Mouse (Mus musculus) liver, embryonic 13.5 days (tissue): ENCODE measurements around the gene Ldb3. TPM values are rescaled to one million over a fixed set of nuclear protein-coding genes. Genes with fewer than 3 reads are reported as not detected.

Experiments used
- ATAC-seq: fragments of 200-750 bp; cut with Nextera tagmentation; 2 replicates; pipeline ENCODE4 v1.8.0; 2017; ENCODE audit warnings: low read depth, mild to moderate bottlenecking, moderate number of reproducible peaks, moderate library complexity
- DNase-seq: peaks from one replicate; pipeline ENCODE4 v3.0.0; 2022
- H3K27ac ChIP-seq: fragments of 300-500 bp; sonication (generic); 2 replicates; pipeline ENCODE4 v1.5.1; 2015; ENCODE audit warnings: moderate library complexity, mild to moderate bottlenecking, inconsistent platforms
- H3K27me3 ChIP-seq: fragments of 300-500 bp; sonication (generic); 2 replicates; pipeline ENCODE4 v1.6.1; 2015; ENCODE audit warnings: mild to moderate bottlenecking, inconsistent platforms
- H3K36me3 ChIP-seq: fragments of 300-500 bp; sonication (generic); 2 replicates; pipeline ENCODE4 v1.6.1; 2015; ENCODE audit warnings: mild to moderate bottlenecking, inconsistent platforms
- H3K4me1 ChIP-seq: fragments of 300-500 bp; sonication (generic); replicated peaks from 2 replicates; pipeline ENCODE4 v1.6.1; 2015; ENCODE audit warnings: inconsistent platforms
- H3K4me2 ChIP-seq: fragments of 300-500 bp; sonication (generic); 2 replicates; pipeline ENCODE4 v1.6.1; 2015; ENCODE audit warnings: inconsistent platforms, mild to moderate bottlenecking, moderate library complexity
- H3K4me3 ChIP-seq: fragments of 300-500 bp; sonication (generic); replicated peaks from 2 replicates; pipeline ENCODE4 v1.5.1; 2015; ENCODE audit warnings: mild to moderate bottlenecking, inconsistent platforms
- H3K9ac ChIP-seq: fragments of 300-500 bp; sonication (generic); 2 replicates; pipeline ENCODE4 v1.6.1; 2015; ENCODE audit warnings: mild to moderate bottlenecking, inconsistent platforms
- H3K9me3 ChIP-seq: fragments of 300-500 bp; sonication (generic); replicated peaks from 2 replicates; pipeline ENCODE4 v1.6.1; 2016; ENCODE audit warnings: inconsistent platforms
- WGBS: fragments of 180-500 bp; shearing (Covaris S2); methylation state at CpG from one replicate; pipeline ENCODE4 v1.1.7; 2015; ENCODE audit not compliant: insufficient replicate concordance; 5-methylcytosine and 5-hydroxymethylcytosine counted together
- polyA plus RNA-seq: library from polyadenylated mRNA; unstranded; fragments of >200 nt; fragmentation: Nextera tagmentation; extraction: Ambion mirVana; gene quantifications from 2 replicates; pipeline ENCODE4 v1.2.1, GENCODE M21; 2015

Ldb3 gene
- polyA plus RNA-seq, 1 experiment from 2014 or later = 0.54 TPM

DNA sequence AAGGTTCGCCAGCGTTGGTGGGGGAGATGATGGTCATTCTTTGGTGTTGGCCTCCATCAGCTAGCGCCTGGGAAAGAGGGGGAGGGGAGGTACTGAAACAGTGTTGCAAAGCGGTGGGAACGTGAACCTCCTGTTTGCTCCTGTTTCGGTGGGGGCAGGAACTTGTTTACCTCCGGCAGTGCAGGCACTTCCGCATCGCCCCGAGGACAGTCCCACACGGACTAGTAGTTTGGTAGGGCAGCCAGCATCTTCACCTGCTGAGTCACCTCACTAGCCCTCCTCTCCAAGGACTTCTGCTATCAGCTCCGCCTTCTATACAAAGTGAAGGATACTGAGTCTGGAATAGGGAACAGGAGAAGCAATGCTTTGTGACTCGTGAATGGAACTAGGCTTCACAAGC is 26.6 kb upstream of the Ldb3 start:
- H3K9me3 ChIP-seq = no peaks in the 10 kb centered on the region
- H3K27ac ChIP-seq = no peak overlapping the region
- H3K27me3 ChIP-seq = no peaks in the 10 kb centered on the region
- ATAC-seq (peak; percentile 59), DNase-seq (no peak)
- peak overlapping the region; percentile 52 for H3K9ac ChIP-seq
- WGBS = 2% methylated on average over 13 of the region's 13 CpGs
- H3K36me3 ChIP-seq = no peaks in the 10 kb centered on the region
- peak overlapping the region; percentile 68 for H3K4me2 ChIP-seq
- peak overlapping the region; percentile 48 for H3K4me3 ChIP-seq
- peaks cover 22% of the 10 kb centered on the region for H3K4me1 ChIP-seq

DNA sequence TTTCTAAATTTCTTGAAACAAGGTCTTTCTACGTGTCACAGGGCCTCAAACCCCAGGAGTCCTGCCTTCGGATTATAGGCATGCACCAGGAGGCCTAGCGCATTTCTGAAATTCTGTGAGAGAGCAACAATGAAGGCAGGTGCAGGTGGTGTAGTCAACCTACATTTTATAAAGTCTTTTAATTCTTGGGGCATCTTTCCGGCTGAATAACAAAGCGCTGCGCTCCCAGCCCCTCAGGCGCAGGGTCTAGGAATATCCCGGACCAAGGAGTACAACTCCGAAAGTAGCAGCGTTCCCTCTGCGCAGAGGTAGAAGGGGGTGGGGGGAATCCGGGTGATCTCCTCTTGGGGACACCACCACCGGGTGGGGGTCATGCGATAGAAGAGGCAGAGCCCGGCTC is 26.1 kb upstream of the Ldb3 start:
- Histone ChIP-seq H3K4me3 (peak overlapping the region; percentile 48), H3K36me3 (no peaks in the 10 kb centered on the region), H3K4me1 (peaks cover 22% of the 10 kb centered on the region), H3K4me2 (peak overlapping the region; percentile 68), H3K27ac (no peak overlapping the region), H3K9ac (peak overlapping the region; percentile 52), H3K27me3 (no peaks in the 10 kb centered on the region), H3K9me3 (no peaks in the 10 kb centered on the region)
- WGBS = 25% methylated on average over 15 of the region's 15 CpGs
- ATAC-seq = no peak
- DNase-seq = no peak

DNA sequence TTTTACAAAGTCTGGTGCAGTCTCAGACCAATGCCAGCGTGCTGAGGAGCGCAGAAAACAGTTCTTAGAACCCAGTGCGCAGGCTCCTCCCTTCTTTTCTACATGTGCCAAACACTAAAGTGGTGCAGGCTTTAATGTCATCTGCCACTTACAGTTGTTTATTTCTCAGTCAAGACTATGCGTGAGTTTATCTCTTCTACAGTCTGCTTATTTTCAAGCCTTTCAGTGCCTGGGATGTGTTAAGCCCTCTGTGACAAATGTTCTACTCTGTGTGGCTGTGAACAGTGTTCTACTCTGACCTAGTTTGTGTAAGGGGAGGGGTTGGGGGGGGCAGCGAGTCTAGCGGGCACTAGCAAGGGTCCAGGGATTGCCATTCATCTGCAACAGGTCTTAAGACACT is 25.0 kb upstream of the Ldb3 start:
- no peaks in the 10 kb centered on the region for H3K9me3 ChIP-seq
- no peak overlapping the region for H3K27ac ChIP-seq
- H3K4me3 ChIP-seq = no peak overlapping the region
- DNase-seq (no peak), ATAC-seq (no peak)
- H3K4me2 ChIP-seq = no peak overlapping the region
- WGBS = 58% methylated on average over 6 of the region's 6 CpGs
- no peaks in the 10 kb centered on the region for H3K36me3 ChIP-seq
- H3K9ac ChIP-seq = no peak overlapping the region
- peaks cover 16% of the 10 kb centered on the region for H3K4me1 ChIP-seq
- H3K27me3 ChIP-seq = 0 out of 2 replicates have a peak, but pooled peaks cover 4% of the 10 kb centered on the region

DNA sequence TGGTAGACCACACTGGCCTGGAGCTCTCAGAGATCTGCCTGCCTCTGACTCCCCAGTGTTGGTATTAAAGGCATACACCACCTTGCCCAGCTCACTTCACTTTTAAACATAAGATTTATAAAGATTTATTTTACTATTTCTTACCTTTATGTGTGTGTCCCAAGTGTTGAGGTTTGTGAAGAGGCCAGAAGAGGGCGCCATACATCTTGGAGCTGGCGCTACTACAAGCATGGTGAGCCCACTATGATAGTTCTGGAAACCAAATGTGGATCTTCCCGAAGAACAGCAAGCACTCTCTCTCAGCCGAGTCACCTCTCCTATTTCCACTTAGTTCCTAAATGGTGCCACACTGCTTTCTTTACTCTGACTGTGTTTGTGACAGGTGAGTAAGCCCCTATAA is 23.7 kb upstream of the Ldb3 start:
- Histone ChIP-seq H3K4me2 (no peak overlapping the region), H3K4me3 (no peak overlapping the region), H3K9me3 (no peaks in the 10 kb centered on the region), H3K27ac (no peak overlapping the region), H3K27me3 (0 out of 2 replicates have a peak, but pooled peaks cover 11% of the 10 kb centered on the region), H3K36me3 (no peaks in the 10 kb centered on the region), H3K9ac (no peak overlapping the region), H3K4me1 (peaks cover 15% of the 10 kb centered on the region)
- WGBS = 28% methylated on average over 4 of the region's 4 CpGs
- ATAC-seq = no peak
- DNase-seq = no peak

DNA sequence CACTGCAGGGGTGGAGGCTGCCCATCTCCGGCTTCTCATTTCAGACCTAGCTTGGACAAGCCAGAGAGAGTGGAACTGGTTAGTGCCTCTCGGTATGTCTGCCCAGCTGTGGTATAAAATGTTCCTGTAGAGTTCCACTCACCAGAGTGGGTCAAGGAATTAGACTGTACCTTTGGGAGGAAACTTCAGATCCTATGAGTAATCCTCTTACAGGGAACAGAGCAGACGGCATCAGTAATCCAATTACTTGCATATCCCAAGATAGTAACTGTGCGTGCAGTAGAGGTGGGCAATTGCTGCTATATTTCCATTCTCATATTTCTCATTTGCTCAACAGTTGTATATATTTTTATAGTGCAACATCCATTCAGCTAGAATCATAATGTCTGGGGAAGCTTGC is 23.1 kb upstream of the Ldb3 start:
- Histone ChIP-seq H3K36me3 (no peaks in the 10 kb centered on the region), H3K4me3 (no peak overlapping the region), H3K27me3 (0 out of 2 replicates have a peak, but pooled peaks cover 15% of the 10 kb centered on the region), H3K4me1 (peaks cover 15% of the 10 kb centered on the region), H3K9ac (no peak overlapping the region), H3K27ac (no peak overlapping the region), H3K4me2 (no peak overlapping the region), H3K9me3 (no peaks in the 10 kb centered on the region)
- no peak for ATAC-seq
- 74% methylated on average over 4 of the region's 4 CpGs for WGBS
- no peak for DNase-seq

DNA sequence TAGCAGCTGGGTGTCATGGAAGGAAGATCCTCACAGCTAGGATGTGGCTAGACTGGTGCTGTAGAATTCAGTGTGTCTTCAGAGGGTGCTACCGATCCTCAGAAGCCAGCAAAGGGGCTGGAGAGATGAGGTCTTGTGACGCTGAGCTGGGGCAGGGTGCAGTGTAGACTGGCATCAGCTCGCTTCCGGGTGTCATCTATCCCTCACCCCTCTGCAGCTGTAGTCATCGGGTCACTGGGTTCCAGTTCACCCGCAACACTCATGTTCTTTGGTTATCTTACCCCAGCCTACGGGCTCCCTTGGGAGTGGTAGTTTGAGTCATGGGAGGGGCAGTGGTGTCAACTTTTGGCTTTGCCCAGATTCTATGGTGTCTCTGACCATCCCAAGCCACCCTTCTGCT is 13.4 kb upstream of the Ldb3 start:
- Histone ChIP-seq H3K9me3 (no peaks in the 10 kb centered on the region), H3K4me2 (no peak overlapping the region), H3K4me3 (no peak overlapping the region), H3K27ac (no peak overlapping the region), H3K27me3 (0 out of 2 replicates have a peak, but pooled peaks cover under 1% of the 10 kb centered on the region), H3K4me1 (no peaks in the 10 kb centered on the region), H3K36me3 (no peaks in the 10 kb centered on the region), H3K9ac (no peak overlapping the region)
- ATAC-seq (no peak), DNase-seq (no peak)
- WGBS = 69% methylated on average over 7 of the region's 7 CpGs

DNA sequence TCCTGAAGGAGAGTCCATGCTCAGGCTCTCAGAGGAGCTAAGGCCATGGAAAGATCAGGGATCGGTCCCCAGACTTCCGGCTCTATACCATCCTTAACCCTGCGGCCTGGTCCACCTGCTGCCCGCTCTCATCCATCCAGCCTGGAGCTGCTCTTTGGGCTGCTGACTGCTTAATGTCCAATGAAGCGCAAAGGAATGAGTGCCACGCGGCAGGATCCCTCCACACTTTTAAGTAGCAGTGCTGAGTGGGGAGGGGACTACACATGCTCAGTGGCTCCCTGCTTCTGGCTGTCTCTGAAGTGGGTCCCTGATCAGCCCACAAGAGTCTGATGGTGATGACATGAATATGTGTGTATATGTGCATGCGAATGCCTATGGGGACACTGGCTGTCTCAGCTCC is 11.5 kb upstream of the Ldb3 start, which contains the start of gene Opn4:
Gene Opn4 (minus strand): TSS at position 202 of the 400 bp plus-strand sequence.
- 85% methylated on average over 8 of the region's 8 CpGs for WGBS
- DNase-seq (no peak), ATAC-seq (no peak)
- no peak within 1 kb of the TSS for H3K4me2 ChIP-seq
- no peak within 1 kb of the TSS for H3K9ac ChIP-seq
- no peak within 1 kb of the TSS for H3K4me3 ChIP-seq
- H3K36me3 ChIP-seq = no peaks in the 10 kb centered on the region
- H3K9me3 ChIP-seq = no peaks in the 10 kb centered on the region
- H3K27ac ChIP-seq = no peak within 1 kb of the TSS
- H3K4me1 ChIP-seq = no peaks in the 10 kb centered on the region
- H3K27me3 ChIP-seq = 0 out of 2 replicates have a peak, but pooled peaks cover 8% of the 10 kb centered on the region

DNA sequence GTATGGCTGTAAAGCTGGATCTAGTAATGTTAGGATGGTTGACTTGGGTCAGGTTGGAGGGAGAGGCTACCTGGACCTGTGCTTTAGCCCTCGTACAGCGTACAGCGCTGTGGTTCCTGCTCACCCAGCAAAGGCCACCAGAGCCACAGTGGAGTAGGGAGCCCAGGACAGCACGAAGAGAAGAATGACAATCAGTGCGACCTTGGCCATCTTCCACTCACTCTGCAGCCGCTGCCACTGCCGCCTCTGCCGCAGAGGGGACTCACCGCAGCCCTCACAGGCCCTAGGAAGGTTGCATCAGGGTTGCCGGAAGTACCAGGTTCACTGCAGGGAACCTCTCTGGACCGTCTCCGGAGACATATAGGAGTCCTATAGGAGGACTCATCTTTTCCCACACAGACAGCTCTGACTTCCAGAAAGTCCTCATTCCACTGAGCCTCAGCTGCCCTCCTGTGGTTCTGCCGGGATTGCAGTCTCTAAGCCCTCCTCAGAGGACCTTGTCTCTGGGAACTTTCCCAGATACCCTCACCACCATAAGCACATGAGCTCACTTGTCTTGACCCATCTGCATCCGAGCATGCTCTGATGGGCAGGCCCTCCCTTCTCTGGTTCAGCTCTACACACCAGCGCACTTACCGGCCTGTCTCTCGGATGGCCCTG is 7.2 kb upstream of the Ldb3 start:
- no peaks in the 10 kb centered on the region for H3K9me3 ChIP-seq
- no peak overlapping the region for H3K27ac ChIP-seq
- no peak for ATAC-seq
- no peak overlapping the region for H3K9ac ChIP-seq
- no peaks in the 10 kb centered on the region for H3K36me3 ChIP-seq
- 66% methylated on average over 17 of the region's 17 CpGs for WGBS
- H3K4me2 ChIP-seq = no peak overlapping the region
- H3K4me3 ChIP-seq = no peak overlapping the region
- H3K27me3 ChIP-seq = 0 out of 2 replicates have a peak, but pooled peaks cover 8% of the 10 kb centered on the region
- H3K4me1 ChIP-seq = no peaks in the 10 kb centered on the region
- DNase-seq = no peak

DNA sequence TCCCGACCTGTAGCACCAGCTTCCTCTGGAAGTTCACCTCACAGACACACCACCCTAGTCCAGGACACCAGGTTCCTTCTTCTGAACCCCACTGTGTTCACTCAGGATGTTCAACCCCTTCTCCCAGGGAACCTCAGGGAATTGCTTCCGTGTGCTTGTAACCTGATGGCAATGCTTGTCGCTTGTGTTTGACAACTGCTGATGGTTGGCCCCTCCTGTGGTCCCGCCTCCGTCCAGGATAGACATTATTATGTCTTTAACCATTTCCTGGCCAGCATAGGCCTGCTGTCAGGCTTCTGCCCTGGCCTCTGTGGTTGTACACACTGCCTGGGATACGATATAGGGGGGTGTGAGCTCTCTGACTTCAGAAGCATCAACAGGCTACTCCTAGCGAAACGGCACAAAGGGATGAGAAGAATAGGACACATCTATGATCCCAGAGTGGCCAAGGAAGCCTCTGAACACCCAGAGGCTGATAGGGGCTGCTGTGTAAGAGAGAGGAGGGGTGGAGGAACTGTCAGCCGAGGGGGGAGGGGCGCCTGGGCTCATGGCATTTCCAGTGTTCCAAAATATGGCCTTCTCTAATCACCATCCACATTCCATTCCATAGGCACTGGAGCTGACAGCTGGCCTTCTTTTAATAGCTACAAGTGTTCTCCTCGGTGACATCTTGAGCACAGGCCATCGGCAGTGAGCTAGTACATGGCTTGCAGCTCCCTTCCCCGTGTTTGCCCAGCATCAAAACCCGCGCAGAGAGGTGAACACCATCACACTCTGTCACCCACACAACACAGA is 3.5 kb upstream of the Ldb3 start:
- Histone ChIP-seq H3K27ac (no peak overlapping the region), H3K9me3 (no peaks in the 10 kb centered on the region), H3K4me2 (no peak overlapping the region), H3K36me3 (no peaks in the 10 kb centered on the region), H3K27me3 (0 out of 2 replicates have a peak, but pooled peaks cover 8% of the 10 kb centered on the region), H3K4me1 (no peaks in the 10 kb centered on the region), H3K4me3 (no peak overlapping the region), H3K9ac (no peak overlapping the region)
- DNase-seq = no peak
- no peak for ATAC-seq
- 56% methylated on average over 15 of the region's 15 CpGs for WGBS

DNA sequence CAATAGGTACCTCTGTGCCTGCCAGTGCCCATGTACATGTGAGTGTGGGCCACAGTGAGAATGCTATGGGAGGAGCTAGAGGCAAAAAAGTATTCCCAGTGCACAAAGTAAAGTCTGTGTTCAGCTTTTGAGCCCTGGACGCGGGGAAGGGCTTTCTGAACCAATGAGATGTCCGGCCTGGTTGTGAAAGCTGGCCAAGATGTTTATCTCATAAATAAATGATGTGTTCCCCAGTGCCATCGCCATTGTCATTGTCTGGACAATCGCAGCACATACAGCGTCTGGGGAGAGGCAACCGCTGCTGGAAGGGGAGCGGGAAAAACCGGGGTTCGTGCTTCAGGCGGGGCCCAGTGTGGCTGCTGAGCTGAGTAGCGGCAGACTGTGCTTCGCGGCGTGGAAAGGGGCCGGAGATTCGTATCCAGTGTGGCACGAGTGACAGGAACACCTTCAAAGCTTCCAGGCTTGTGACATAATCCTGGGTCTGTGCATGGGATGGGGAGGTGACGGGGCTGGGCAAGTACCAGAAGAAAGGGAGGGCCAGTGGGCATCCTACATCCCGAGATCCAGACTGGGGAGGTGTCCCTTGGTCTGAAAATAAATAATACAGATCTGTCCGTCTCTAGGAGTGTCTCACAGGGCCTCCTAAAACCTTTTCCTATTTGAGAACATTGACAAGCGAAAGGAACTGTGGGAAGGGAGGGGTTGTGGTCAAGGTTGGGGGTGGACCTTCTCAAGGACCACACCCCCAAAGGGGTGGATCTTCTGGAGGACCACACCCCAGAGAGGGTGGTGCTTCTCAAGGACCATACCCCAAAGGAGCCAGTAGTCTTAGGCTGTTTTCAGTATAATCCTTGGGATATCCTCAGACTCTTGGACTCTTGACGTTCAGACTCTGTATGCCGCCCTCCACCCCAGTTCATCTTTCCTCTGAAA is 2.5 kb upstream of the Ldb3 start:
- peak; percentile 64 for DNase-seq
- Histone ChIP-seq H3K9ac (no peak overlapping the region), H3K4me1 (no peaks in the 10 kb centered on the region), H3K4me2 (no peak overlapping the region), H3K4me3 (no peak overlapping the region), H3K27me3 (0 out of 2 replicates have a peak, but pooled peaks cover 2% of the 10 kb centered on the region), H3K27ac (no peak overlapping the region), H3K36me3 (no peaks in the 10 kb centered on the region), H3K9me3 (no peaks in the 10 kb centered on the region)
- WGBS = 62% methylated on average over 24 of the region's 24 CpGs
- ATAC-seq = no peak
